In genomic region chr19:44988831-44989566, GRCm38 (mm10) we compare ENCODE assay signal across 8 mouse cellular contexts. TPM values are rescaled to one million over a fixed set of nuclear protein-coding genes. Genes with fewer than 3 reads are reported as not detected.
A peak's percentile ranks its signal among the peaks of the same experiment; 100 is the strongest.
DNase-seq lines count a peak whose midpoint lies in the region; ATAC-seq and TF ChIP-seq lines count a peak whose summit lies in the region.

Gene Sema4g (plus strand): TSS chr19:44989101.

- peak; percentile 87 for ATAC-seq in hindbrain, embryonic 11.5 days (ENCODE audit: low FRiP score)
- ATAC-seq in midbrain, embryonic 13.5 days = peak; percentile 89

- no peaks in the 10 kb centered on the region for H3K9me3 ChIP-seq in embryonic facial prominence, embryonic 10.5 days
- H3K9me3 ChIP-seq in hindbrain, embryonic 11.5 days (ENCODE audit: control insufficient read depth, low read length) = no peaks in the 10 kb centered on the region
- H3K9me3 ChIP-seq in midbrain, embryonic 13.5 days = no peaks in the 10 kb centered on the region

- H3K27me3 ChIP-seq in embryonic facial prominence, embryonic 10.5 days (replicated peaks; ENCODE audit: low read depth, poor library complexity, severe bottlenecking) = 0 out of 2 replicates have a peak, but pooled peaks cover 18% of the 10 kb centered on the region
- no peaks in the 10 kb centered on the region for H3K27me3 ChIP-seq in hindbrain, embryonic 11.5 days (ENCODE audit: control insufficient read depth, insufficient read depth, low read length)
- no peaks in the 10 kb centered on the region for H3K27me3 ChIP-seq in midbrain, embryonic 13.5 days

- peak; percentile 56 for DNase-seq in gastrocnemius, adult 2 months
- no peak for DNase-seq in gastrocnemius, postnatal 25 days
- DNase-seq in Muller cell, postnatal 12 days (ENCODE audit: inconsistent ontology term) = peak; percentile 42
- peak; percentile 80 for DNase-seq in embryonic facial prominence, embryonic 10.5 days (ENCODE audit: low spot score)
- peak; percentile 82 for DNase-seq in hindbrain, embryonic 11.5 days (ENCODE audit: low spot score)
- DNase-seq in left cerebral cortex, postnatal 10 days (ENCODE audit: extremely low spot score in 1 of 2, low spot score in 2 of 2) = peak in 1 of 2 experiments; percentile 69
- DNase-seq in thymus, postnatal 4 days = peak; percentile 81

- peak within 1 kb of the TSS; percentile 46 for H3K27ac ChIP-seq in gastrocnemius, adult 2 months
- peak within 1 kb of the TSS; percentile 89 for H3K27ac ChIP-seq in embryonic facial prominence, embryonic 10.5 days (replicated peaks)
- peak within 1 kb of the TSS; percentile 37; the same call in 1 of the 2 replicates for H3K27ac ChIP-seq in hindbrain, embryonic 11.5 days (ENCODE audit: low read depth, low read length)
- peak within 1 kb of the TSS; percentile 74 for H3K27ac ChIP-seq in midbrain, embryonic 13.5 days

- peak within 1 kb of the TSS; percentile 81 for H3K4me3 ChIP-seq in gastrocnemius, adult 2 months
- peak within 1 kb of the TSS; percentile 87 for H3K4me3 ChIP-seq in embryonic facial prominence, embryonic 10.5 days
- H3K4me3 ChIP-seq in hindbrain, embryonic 11.5 days (ENCODE audit: low read depth, low read length) = peak within 1 kb of the TSS; percentile 57
- peak within 1 kb of the TSS; percentile 84 for H3K4me3 ChIP-seq in midbrain, embryonic 13.5 days (replicated peaks)

- H3K36me3 ChIP-seq in embryonic facial prominence, embryonic 10.5 days (replicated peaks) = peaks cover 11% of the 10 kb centered on the region; the same call in 1 of the 2 replicates
- no peaks in the 10 kb centered on the region for H3K36me3 ChIP-seq in hindbrain, embryonic 11.5 days (ENCODE audit: control insufficient read depth, insufficient read depth, low read length)
- H3K36me3 ChIP-seq in midbrain, embryonic 13.5 days = peaks cover 16% of the 10 kb centered on the region

- H3K4me2 ChIP-seq in hindbrain, embryonic 11.5 days (replicated peaks; ENCODE audit: low read depth, low read length) = peak within 1 kb of the TSS; percentile 90
- H3K4me2 ChIP-seq in midbrain, embryonic 13.5 days (replicated peaks) = peak within 1 kb of the TSS; percentile 84

- intact Hi-C loops in gastrocnemius, adult 2 months (cut with DNase I) = no loop called here
- intact Hi-C loops in left cerebral cortex, postnatal 10 days (cut with DNase I) = no loop called here

- peaks cover 55% of the 10 kb centered on the region for H3K4me1 ChIP-seq in embryonic facial prominence, embryonic 10.5 days
- peaks cover 5% of the 10 kb centered on the region; the same call in 1 of the 2 replicates for H3K4me1 ChIP-seq in hindbrain, embryonic 11.5 days (replicated peaks; ENCODE audit: control insufficient read depth, insufficient read depth, low read length)
- peaks cover 37% of the 10 kb centered on the region for H3K4me1 ChIP-seq in midbrain, embryonic 13.5 days (replicated peaks)

- peak; percentile 59 for TF ChIP-seq CTCF in gastrocnemius, adult 2 months (IDR thresholded peaks at IDR 0.05)

- WGBS in embryonic facial prominence, embryonic 10.5 days = under 1% methylated on average over 56 of the region's 58 CpGs
- 1% methylated on average over 41 of the region's 58 CpGs for WGBS in hindbrain, embryonic 11.5 days
- WGBS in midbrain, embryonic 13.5 days = under 1% methylated on average over 42 of the region's 58 CpGs

- peak within 1 kb of the TSS; percentile 73 for H3K9ac ChIP-seq in hindbrain, embryonic 11.5 days (ENCODE audit: low read depth, low read length)
- peak within 1 kb of the TSS; percentile 96 for H3K9ac ChIP-seq in midbrain, embryonic 13.5 days (replicated peaks)

RNA-seq across cellular contexts. Expression of gene Sema4g, which starts in this region (rescaled TPM):
- total RNA-seq in gastrocnemius, adult 2 months (2021) = under 1 TPM; 0.10 to 0.11 TPM
- total RNA-seq in gastrocnemius, postnatal 25 days (2021) = under 1 TPM; 0.19 to 0.33 TPM
- polyA plus RNA-seq in embryonic facial prominence, embryonic 10.5 days (2016; fragmentation: Nextera tagmentation; extraction: Ambion mirVana) = 3.7 and 4.8 TPM in 2 replicates
- polyA plus RNA-seq in hindbrain, embryonic 11.5 days (2014; fragmentation: Nextera tagmentation; extraction: Ambion mirVana) = 7.2 and 7.9 TPM in 2 replicates
- 10 to 100 TPM; 59.6 to 62.9 TPM for total RNA-seq in left cerebral cortex, postnatal 10 days (2021)
- polyA plus RNA-seq in midbrain, embryonic 13.5 days (2015; fragmentation: Nextera tagmentation; extraction: Ambion mirVana) = 13.4 and 15.7 TPM in 2 replicates

Comparison
In these comparisons a context has a peak if more than half of its experiments do, and no peak if none do; other contexts are left out.
1. RNA of gene Sema4g (total RNA-seq): 59.6 to 62.9 TPM in left cerebral cortex, postnatal 10 days; 0.19 to 0.33 TPM in gastrocnemius, postnatal 25 days and 0.10 to 0.11 TPM in gastrocnemius, adult 2 months; every median in the first group is over 10 times any median in the second.
2. Peak in DNase-seq, H3K4me3 ChIP-seq and H3K27ac ChIP-seq in gastrocnemius, adult 2 months; RNA of the gene not detected or under 1 TPM.
3. H3K27ac ChIP-seq: peak in every context shown above with its lines; median percentile 89 in embryonic facial prominence, embryonic 10.5 days; 74 in midbrain, embryonic 13.5 days; 46 in gastrocnemius, adult 2 months; 37 in hindbrain, embryonic 11.5 days.
4. Peak in every context shown above with its lines, with median percentiles within 50 percentile points of each other: H3K4me3 ChIP-seq.